Mouse (Mus musculus) liver, adult 2 months (tissue): ENCODE results near the gene Gm20388.

ENCODE experiments used
- CTCF ChIP-seq: fragments of 200-500 bp; IDR thresholded peaks from 2 replicates; pipeline ENCODE4 v1.5.1; 2011; ENCODE audit warnings: low read depth, low read length, control low read depth
- POLR2A ChIP-seq: fragments of 200-500 bp; IDR thresholded peaks from 2 replicates; pipeline ENCODE4 v1.6.1; 2011; ENCODE audit warnings: low read length, control low read depth; ENCODE audit not compliant: insufficient read depth; ENCODE audit errors: extremely low read depth

DNA sequence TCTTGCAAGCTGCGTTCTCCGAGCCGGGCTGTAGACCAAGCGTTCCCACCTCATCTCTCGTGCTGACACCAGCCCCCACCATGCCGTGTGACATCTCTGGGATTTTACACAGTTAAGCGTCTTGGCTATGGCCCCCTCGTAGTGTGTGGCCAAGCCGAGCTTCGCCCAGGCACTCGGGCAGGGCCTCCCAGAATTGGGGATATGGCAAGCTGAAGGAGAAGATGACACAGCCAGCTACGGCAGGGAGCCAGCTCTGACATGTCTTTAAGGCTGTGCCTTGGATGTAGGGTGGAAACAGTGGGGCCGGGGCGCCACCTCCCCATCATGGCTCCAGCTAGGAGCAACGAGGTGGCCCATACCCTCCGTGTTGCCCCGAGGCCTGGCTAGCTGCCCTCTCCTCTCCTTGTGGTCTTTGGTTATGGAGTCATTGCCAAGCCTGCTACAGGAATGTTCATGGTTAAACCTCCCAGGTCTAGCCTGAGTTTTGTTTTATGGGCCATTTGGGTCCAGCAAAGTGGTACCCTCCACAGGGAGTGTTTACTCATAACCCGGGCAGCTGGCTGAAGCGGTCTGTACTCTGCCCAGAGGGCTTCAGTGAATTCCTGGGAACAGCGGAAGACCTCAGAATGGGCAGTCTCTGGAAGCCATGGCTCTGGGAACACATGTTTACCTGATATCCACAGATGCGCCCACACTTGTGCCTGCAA lies 406.6 kb downstream of the Gm20388 start:
- TF ChIP-seq POLR2A = no peak
- TF ChIP-seq CTCF = no peak
